Mouse (Mus musculus) myocyte (in vitro differentiated cells): ENCODE results near the gene Dock11. TPM values are rescaled to one million over a fixed set of nuclear protein-coding genes. Genes with fewer than 3 reads are reported as not detected.

ENCODE experiments used
- H3K27me3 ChIP-seq: one replicate; pipeline ENCODE4 v1.6.1; 2011; ENCODE audit not compliant: control insufficient read depth, insufficient read depth, insufficient read length
- H3K36me3 ChIP-seq: one replicate; pipeline ENCODE4 v1.6.1; 2011; ENCODE audit not compliant: control insufficient read depth, insufficient read depth
- H3K4me2 ChIP-seq: one replicate; pipeline ENCODE4 v1.6.1; 2011; ENCODE audit warnings: low read depth, control low read depth
- H3K4me3 ChIP-seq: one replicate; pipeline ENCODE4 v1.5.1; 2011; ENCODE audit warnings: mild to moderate bottlenecking, control low read depth, moderate library complexity
- H3K79me2 ChIP-seq: one replicate; pipeline ENCODE4 v1.6.1; 2011; ENCODE audit not compliant: control insufficient read depth, insufficient read depth
- H3ac ChIP-seq: one replicate; pipeline ENCODE4 v1.6.1; 2011; ENCODE audit not compliant: control insufficient read depth, insufficient read length
- CEBPB ChIP-seq: IDR thresholded peaks from 2 replicates; pipeline ENCODE4 v1.6.1; 2011; ENCODE audit warnings: mild to moderate bottlenecking, moderate library complexity; ENCODE audit not compliant: poor library complexity, insufficient read depth, severe bottlenecking
- E2F4 ChIP-seq: IDR thresholded peaks from one replicate; pipeline ENCODE4 v1.6.1; 2011; ENCODE audit warnings: mild to moderate bottlenecking, control low read depth, moderate library complexity; ENCODE audit not compliant: insufficient read depth
- MAX ChIP-seq: IDR thresholded peaks from one replicate; pipeline ENCODE4 v1.6.1; 2011; ENCODE audit warnings: low read depth, mild to moderate bottlenecking, control low read depth
- MYOD1 ChIP-seq, 3 experiments: IDR thresholded peaks; one replicate each; pipeline ENCODE4 v1.6.1; 2011; ENCODE audit warnings: control low read depth in 2 of 3, low read depth in 2 of 3, mild to moderate bottlenecking in 2 of 3, moderate library complexity in 1 of 3; ENCODE audit not compliant: insufficient read length in 2 of 3, control insufficient read depth in 1 of 3
- MYOG ChIP-seq, 3 experiments: IDR thresholded peaks; one replicate each; pipeline ENCODE4 v1.6.1; 2011; ENCODE audit warnings: control low read depth in 2 of 3, low read depth in 2 of 3, mild to moderate bottlenecking in 2 of 3; ENCODE audit not compliant: insufficient read length in 2 of 3, control insufficient read depth in 1 of 3, insufficient read depth in 1 of 3
- POLR2A ChIP-seq: IDR thresholded peaks from one replicate; pipeline ENCODE4 v1.6.1; 2011; ENCODE audit warnings: low read depth, mild to moderate bottlenecking, control low read depth, moderate library complexity; ENCODE audit not compliant: insufficient read length
- POLR2AphosphoS2 ChIP-seq: IDR thresholded peaks from one replicate; pipeline ENCODE4 v1.6.1; 2011; ENCODE audit warnings: low read depth, control low read depth; ENCODE audit not compliant: insufficient read length
- REST ChIP-seq: IDR thresholded peaks from one replicate; pipeline ENCODE4 v1.6.1; 2011; ENCODE audit warnings: mild to moderate bottlenecking, control low read depth, moderate library complexity; ENCODE audit not compliant: insufficient read depth, insufficient read length
- SRF ChIP-seq: IDR thresholded peaks from one replicate; pipeline ENCODE4 v1.6.1; 2011; ENCODE audit warnings: low read depth; ENCODE audit not compliant: control insufficient read depth, insufficient read length
- TCF12 ChIP-seq: IDR thresholded peaks from one replicate; pipeline ENCODE4 v1.6.1; 2011; ENCODE audit warnings: mild to moderate bottlenecking, control low read depth; ENCODE audit not compliant: poor library complexity, insufficient read depth, severe bottlenecking
- TCF3 ChIP-seq: IDR thresholded peaks from one replicate; pipeline ENCODE4 v1.6.1; 2011; ENCODE audit warnings: low read depth, control low read depth; ENCODE audit not compliant: insufficient read length
- USF1 ChIP-seq: IDR thresholded peaks from one replicate; pipeline ENCODE4 v1.6.1; 2011; ENCODE audit warnings: low read depth, mild to moderate bottlenecking, control low read depth, moderate library complexity
- polyA plus RNA-seq: library from polyadenylated mRNA; unstranded; fragments of >200 nt; fragmentation: generic; extraction: Trizol; gene quantifications from one replicate; pipeline ENCODE4 v1.2.1, GENCODE M21; 2012; ENCODE audit warnings: missing spikeins

Gene Dock11
- polyA plus RNA-seq, 1 experiment = 6.2 TPM

DNA sequence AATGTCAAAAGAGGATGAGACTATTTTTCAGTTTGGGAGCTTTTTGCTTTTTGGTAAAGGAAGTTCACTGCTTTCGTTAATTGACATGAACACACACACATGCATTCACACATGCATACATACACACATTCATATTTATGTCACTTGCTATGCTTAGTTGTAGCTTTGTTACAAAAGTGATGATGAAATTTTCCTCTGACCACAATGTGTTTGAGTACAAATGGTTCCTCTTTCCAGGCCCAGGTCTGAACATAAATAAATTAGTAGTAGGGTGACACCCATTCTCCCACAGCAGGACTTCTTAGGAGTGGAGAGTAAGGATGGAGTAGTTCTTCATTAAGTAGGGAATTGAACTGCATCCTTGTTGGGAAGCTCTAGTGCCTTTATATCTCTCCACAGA, 212.3 kb downstream of the Dock11 start:
- Histone ChIP-seq H3K27me3 (no peaks in the 10 kb centered on the region), H3K4me3 (no peak overlapping the region), H3K4me2 (no peak overlapping the region), H3ac (no peak overlapping the region), H3K79me2 (no peaks in the 10 kb centered on the region), H3K36me3 (no peaks in the 10 kb centered on the region)
- TF ChIP-seq POLR2A = no peak
- no peak for TF ChIP-seq POLR2AphosphoS2
- TF ChIP-seq REST = no peak
- TF ChIP-seq CEBPB = no peak
- TF ChIP-seq USF1 = no peak
- TF ChIP-seq MYOG (IDR thresholded peaks at IDR 0.05; ENCODE audit: control insufficient read depth in 1 of 3, insufficient read depth in 1 of 3, insufficient read length in 2 of 3, low read depth in 2 of 3) = no peak
- no peak for TF ChIP-seq E2F4
- TF ChIP-seq MAX = no peak
- no peak for TF ChIP-seq TCF3
- no peak for TF ChIP-seq TCF12

DNA sequence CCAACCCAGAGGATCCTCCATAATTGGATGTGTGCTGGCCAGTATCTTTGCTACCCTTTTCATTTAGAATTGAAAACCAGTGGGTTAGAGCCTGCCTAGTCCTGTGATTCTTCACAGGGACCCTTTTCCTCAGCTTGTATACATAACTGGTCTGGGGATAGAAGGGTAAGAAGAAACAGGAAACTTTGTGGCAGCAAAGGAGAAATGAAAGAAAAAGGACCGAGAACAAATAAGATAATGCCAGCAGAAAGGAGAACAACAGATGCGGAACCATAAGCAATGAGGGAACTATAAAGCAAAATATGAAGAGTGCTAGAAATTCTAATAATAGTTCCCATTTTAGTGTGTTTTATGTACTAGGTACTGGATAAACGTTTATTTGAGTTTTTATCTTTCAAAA, 212.7 kb downstream of the Dock11 start:
- H3K79me2 ChIP-seq = no peaks in the 10 kb centered on the region
- no peak overlapping the region for H3ac ChIP-seq
- TF ChIP-seq POLR2A = no peak
- H3K4me2 ChIP-seq = no peak overlapping the region
- no peaks in the 10 kb centered on the region for H3K36me3 ChIP-seq
- no peaks in the 10 kb centered on the region for H3K27me3 ChIP-seq
- no peak overlapping the region for H3K4me3 ChIP-seq

DNA sequence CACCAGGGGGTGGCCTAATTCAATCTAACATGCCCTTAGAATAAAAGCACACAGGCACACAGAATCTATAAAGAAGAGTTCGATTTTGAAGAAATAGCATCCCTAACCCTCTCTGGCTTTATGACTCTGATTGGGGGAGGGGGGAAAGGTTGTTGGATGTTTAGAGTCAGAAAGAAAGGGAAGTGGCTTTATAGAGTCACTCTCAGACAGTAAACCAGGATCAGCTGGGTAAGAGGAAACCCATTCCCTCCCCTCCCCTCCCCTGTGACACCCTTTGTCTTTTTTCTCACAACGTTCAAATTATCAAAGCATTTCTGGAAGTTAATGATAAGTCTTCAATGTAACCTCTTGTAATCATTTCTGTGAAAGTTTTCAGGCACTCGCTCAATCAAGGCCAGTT, 220.0 kb downstream of the Dock11 start:
- H3K36me3 ChIP-seq = no peaks in the 10 kb centered on the region
- no peaks in the 10 kb centered on the region for H3K27me3 ChIP-seq
- no peak overlapping the region for H3K4me3 ChIP-seq
- TF ChIP-seq E2F4 (no peak), MYOD1 (IDR thresholded peaks at IDR 0.05; ENCODE audit: control insufficient read depth in 1 of 3, insufficient read length in 2 of 3, low read depth in 2 of 3) (no peak), TCF12 (no peak), POLR2A (no peak), SRF (no peak), REST (no peak), POLR2AphosphoS2 (no peak), MYOG (IDR thresholded peaks at IDR 0.05; ENCODE audit: control insufficient read depth in 1 of 3, insufficient read depth in 1 of 3, insufficient read length in 2 of 3, low read depth in 2 of 3) (no peak)
- H3K4me2 ChIP-seq = no peak overlapping the region
- H3K79me2 ChIP-seq = peaks cover 4% of the 10 kb centered on the region
- no peak overlapping the region for H3ac ChIP-seq

DNA sequence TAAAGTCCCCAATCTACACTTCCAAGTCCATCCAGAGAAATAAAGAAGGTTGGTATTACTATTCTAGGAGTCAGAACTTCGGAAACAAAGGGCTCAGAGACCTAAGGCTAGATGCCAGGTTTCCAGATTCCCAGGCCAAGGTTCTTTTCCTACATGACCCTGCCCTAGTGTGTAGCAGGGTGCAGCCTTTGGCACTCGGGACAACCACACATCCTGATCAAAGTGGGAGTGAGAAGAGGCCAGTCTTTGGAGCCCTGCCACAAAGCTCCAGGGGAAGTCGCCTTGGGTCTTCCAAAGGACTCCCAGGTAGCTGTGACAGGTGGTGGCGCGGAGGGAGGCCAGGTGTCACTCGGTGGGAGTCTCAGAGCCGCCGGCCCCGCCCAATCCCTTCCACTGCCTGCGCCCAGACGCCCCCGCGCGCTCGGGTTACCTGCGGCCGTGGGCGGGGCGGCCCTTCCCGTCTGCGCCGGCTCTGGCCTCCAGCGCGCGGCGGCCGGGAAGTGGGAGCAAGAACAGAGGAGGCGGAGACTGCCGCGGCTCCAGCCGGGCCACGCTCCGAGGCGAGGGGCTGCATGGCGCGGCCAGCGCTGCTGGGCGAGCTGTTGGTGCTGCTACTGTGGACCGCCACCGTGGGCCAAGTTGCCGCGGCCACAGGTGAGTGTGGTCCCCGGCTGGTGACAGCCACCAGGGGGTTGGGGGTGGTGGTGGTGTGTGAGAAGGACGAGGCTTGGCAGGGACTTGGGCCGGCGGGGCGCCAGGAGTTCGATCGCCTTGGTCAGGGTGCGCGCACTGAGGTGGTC, 223.2 kb downstream of the Dock11 start, which contains the start of gene Il13ra1:
TSS of gene Il13ra1 (plus strand) at position 489 of the 800 bp plus-strand sequence.
- Histone ChIP-seq H3K27me3 (no peaks in the 10 kb centered on the region), H3K36me3 (no peaks in the 10 kb centered on the region), H3ac (peak within 1 kb of the TSS; percentile 2), H3K4me3 (peak within 1 kb of the TSS; percentile 37), H3K79me2 (peaks cover 26% of the 10 kb centered on the region), H3K4me2 (peak within 1 kb of the TSS; percentile 75)
- TF ChIP-seq E2F4 (no peak), TCF3 (no peak), REST (no peak), POLR2AphosphoS2 (peak; percentile 70), TCF12 (no peak), POLR2A (peak; percentile 80), MYOD1 (IDR thresholded peaks at IDR 0.05; ENCODE audit: control insufficient read depth in 1 of 3, insufficient read length in 2 of 3, low read depth in 2 of 3) (peak in 1 of 3 experiments; percentile 41), MAX (no peak), USF1 (no peak), CEBPB (no peak), MYOG (IDR thresholded peaks at IDR 0.05; ENCODE audit: control insufficient read depth in 1 of 3, insufficient read depth in 1 of 3, insufficient read length in 2 of 3, low read depth in 2 of 3) (no peak), SRF (no peak)

DNA sequence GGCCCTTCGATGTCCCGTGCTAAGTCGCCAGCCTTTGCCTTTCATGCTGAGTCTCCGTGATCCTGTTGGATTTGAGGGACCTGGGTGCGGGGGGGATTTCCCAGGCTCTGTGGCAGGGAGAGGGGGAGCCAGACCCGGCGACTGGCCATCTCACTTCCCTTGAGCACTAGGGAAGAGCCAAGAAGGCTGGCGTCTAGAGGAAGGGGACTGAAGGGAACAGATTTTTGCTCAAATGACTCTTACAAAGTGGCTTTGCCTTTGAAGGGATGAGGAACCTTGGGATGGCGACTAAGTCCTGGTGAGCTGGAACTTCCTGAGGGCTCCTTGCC, 223.8 kb downstream of the Dock11 start:
- no peaks in the 10 kb centered on the region for H3K36me3 ChIP-seq
- peak overlapping the region; percentile 75 for H3K4me2 ChIP-seq
- peak overlapping the region; percentile 37 for H3K4me3 ChIP-seq
- peaks cover 27% of the 10 kb centered on the region for H3K79me2 ChIP-seq
- H3K27me3 ChIP-seq = no peaks in the 10 kb centered on the region
- peak overlapping the region; percentile 2 for H3ac ChIP-seq
- TF ChIP-seq MYOG (IDR thresholded peaks at IDR 0.05; ENCODE audit: control insufficient read depth in 1 of 3, insufficient read depth in 1 of 3, insufficient read length in 2 of 3, low read depth in 2 of 3) = no peak
